Mouse (Mus musculus) heart, embryonic 16.5 days (tissue): ENCODE measurements around the gene Sft2d2. TPM values are rescaled to one million over a fixed set of nuclear protein-coding genes. Genes with fewer than 3 reads are reported as not detected.

Experiments used
- ATAC-seq: fragments of 200-750 bp; cut with Nextera tagmentation; replicated peaks from 2 replicates; pipeline ENCODE4 v1.8.0; 2017; ENCODE audit warnings: moderate number of reproducible peaks; ENCODE audit not compliant: insufficient read depth, low FRiP score; ENCODE audit errors: extremely low read depth
- H3K27ac ChIP-seq: fragments of 300-500 bp; sonication (generic); 2 replicates; pipeline ENCODE4 v1.5.1; 2014; ENCODE audit warnings: mild to moderate bottlenecking, low read length, control low read depth, moderate library complexity
- H3K27me3 ChIP-seq: fragments of 300-500 bp; sonication (generic); 2 replicates; pipeline ENCODE4 v1.6.1; 2014; ENCODE audit warnings: low read length, mixed read lengths; ENCODE audit not compliant: control insufficient read depth, insufficient read depth
- H3K36me3 ChIP-seq: fragments of 300-500 bp; sonication (generic); 2 replicates; pipeline ENCODE4 v1.6.1; 2014; ENCODE audit not compliant: control insufficient read depth, insufficient read depth
- H3K4me1 ChIP-seq: fragments of 300-500 bp; sonication (generic); 2 replicates; pipeline ENCODE4 v1.6.1; 2014; ENCODE audit warnings: low read length, mixed read lengths; ENCODE audit not compliant: control insufficient read depth, insufficient read depth
- H3K4me2 ChIP-seq: fragments of 300-500 bp; sonication (generic); 2 replicates; pipeline ENCODE4 v1.6.1; 2014; ENCODE audit warnings: low read depth, mild to moderate bottlenecking, control low read depth, low read length
- H3K4me3 ChIP-seq: fragments of 300-500 bp; sonication (generic); 2 replicates; pipeline ENCODE4 v1.5.1; 2014; ENCODE audit warnings: mild to moderate bottlenecking, control low read depth, low read length
- H3K9ac ChIP-seq: fragments of 300-500 bp; sonication (generic); 2 replicates; pipeline ENCODE4 v1.6.1; 2014; ENCODE audit warnings: low read length, control low read depth
- H3K9me3 ChIP-seq: fragments of 300-500 bp; sonication (generic); replicated peaks from 2 replicates; pipeline ENCODE4 v1.6.1; 2016; ENCODE audit warnings: low read length; ENCODE audit not compliant: control insufficient read depth
- WGBS: fragments of 180-500 bp; shearing (Covaris S2); extraction: QIAGEN DNeasy Blood & Tissue Kit; methylation state at CpG from one replicate; pipeline ENCODE4 v1.1.7; 2014; 5-methylcytosine and 5-hydroxymethylcytosine counted together
- polyA plus RNA-seq: library from polyadenylated mRNA; unstranded; fragments of >200 nt; fragmentation: Nextera tagmentation; extraction: Ambion mirVana; gene quantifications from 2 replicates; pipeline ENCODE4 v1.2.1, GENCODE M21; 2015

Gene Sft2d2
- polyA plus RNA-seq, 1 experiment from 2014 or later = 19.2 TPM

GRCm38 (mm10) chr1:165193426-165193825 is 812 bp downstream of the Sft2d2 start:
- Histone ChIP-seq H3K27ac (peak overlapping the region; percentile 93), H3K36me3 (no peaks in the 10 kb centered on the region), H3K9me3 (no peaks in the 10 kb centered on the region), H3K27me3 (no peaks in the 10 kb centered on the region), H3K4me1 (peaks cover 27% of the 10 kb centered on the region), H3K9ac (peak overlapping the region; percentile 79), H3K4me3 (peak overlapping the region; percentile 90), H3K4me2 (peak overlapping the region; percentile 83)
- 12% methylated on average over 7 of the region's 7 CpGs for WGBS
- no peak for ATAC-seq

- H3K9me3 ChIP-seq = no peaks in the 10 kb centered on the region
Measured at GRCm38 (mm10) chr1:165192714-165193264, 1.4 kb downstream of the Sft2d2 start.

GRCm38 (mm10) chr1:165192102-165192501 is 2.1 kb downstream of the Sft2d2 start:
- no peak overlapping the region for H3K9ac ChIP-seq
- H3K4me1 ChIP-seq = peaks cover 27% of the 10 kb centered on the region
- 69% methylated on average over 4 of the region's 4 CpGs for WGBS
- H3K9me3 ChIP-seq = no peaks in the 10 kb centered on the region
- H3K36me3 ChIP-seq = no peaks in the 10 kb centered on the region
- ATAC-seq = no peak
- peak overlapping the region; percentile 93 for H3K27ac ChIP-seq
- peak overlapping the region; percentile 35 for H3K4me2 ChIP-seq
- no peaks in the 10 kb centered on the region for H3K27me3 ChIP-seq
- H3K4me3 ChIP-seq = no peak overlapping the region

More at GRCm38 (mm10) chr1:165192714-165193264, 1.4 kb downstream of the Sft2d2 start:
- peak overlapping the region; percentile 93 for H3K27ac ChIP-seq
- no peaks in the 10 kb centered on the region for H3K27me3 ChIP-seq
- H3K9ac ChIP-seq = peak overlapping the region; percentile 79
- H3K4me2 ChIP-seq = peak overlapping the region; percentile 83
- no peaks in the 10 kb centered on the region for H3K36me3 ChIP-seq
- WGBS = 40% methylated on average over 10 of the region's 10 CpGs
- peak overlapping the region; percentile 90 for H3K4me3 ChIP-seq
- peaks cover 27% of the 10 kb centered on the region for H3K4me1 ChIP-seq
- ATAC-seq = no peak

DNA sequence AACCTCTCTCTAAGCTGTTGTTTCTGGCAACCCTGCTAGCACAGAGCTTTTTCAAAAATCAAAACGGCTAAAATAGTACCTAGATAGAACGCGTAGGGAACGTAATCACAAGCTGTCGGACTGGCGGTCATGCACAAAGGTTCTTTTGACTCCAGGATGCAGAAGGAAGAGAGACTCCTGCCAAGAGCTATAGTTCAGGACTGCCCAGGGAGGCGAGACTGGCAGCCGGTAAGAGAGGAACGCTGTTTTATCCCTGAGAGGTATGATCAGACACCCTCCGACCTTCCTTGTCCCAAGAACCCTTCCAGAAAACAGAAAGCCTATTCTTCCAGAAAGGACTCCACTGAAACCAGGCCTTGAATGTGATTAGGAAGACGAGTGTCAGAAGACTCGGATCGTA is 2.6 kb downstream of the Sft2d2 start:
- WGBS = 53% methylated on average over 13 of the region's 13 CpGs
- H3K4me3 ChIP-seq = peak overlapping the region; percentile 14; the same call in 1 of the 2 replicates
- H3K27ac ChIP-seq = peak overlapping the region; percentile 93
- no peaks in the 10 kb centered on the region for H3K27me3 ChIP-seq
- H3K4me2 ChIP-seq = peak overlapping the region; percentile 35
- H3K9ac ChIP-seq = 0 out of 2 replicates have a peak overlapping the region, but pooled peaks have one; percentile 19
- no peaks in the 10 kb centered on the region; the same call in 1 of the 2 replicates for H3K36me3 ChIP-seq
- H3K9me3 ChIP-seq = no peaks in the 10 kb centered on the region
- peaks cover 27% of the 10 kb centered on the region for H3K4me1 ChIP-seq
- no peak for ATAC-seq

- Histone ChIP-seq H3K36me3 (no peaks in the 10 kb centered on the region; the same call in 1 of the 2 replicates), H3K27ac (peak overlapping the region; percentile 93), H3K9me3 (no peaks in the 10 kb centered on the region), H3K4me2 (no peak overlapping the region), H3K4me3 (no peak overlapping the region), H3K27me3 (no peaks in the 10 kb centered on the region), H3K4me1 (peaks cover 27% of the 10 kb centered on the region), H3K9ac (no peak overlapping the region)
- ATAC-seq = no peak
- 89% methylated on average over 10 of the region's 10 CpGs for WGBS
Measured at GRCm38 (mm10) chr1:165190571-165191273, 3.5 kb downstream of the Sft2d2 start.

- Histone ChIP-seq H3K36me3 (no peaks in the 10 kb centered on the region; the same call in 1 of the 2 replicates), H3K27me3 (no peaks in the 10 kb centered on the region), H3K9ac (no peak overlapping the region), H3K4me1 (peaks cover 30% of the 10 kb centered on the region), H3K4me3 (no peak overlapping the region), H3K27ac (no peak overlapping the region), H3K4me2 (no peak overlapping the region), H3K9me3 (no peaks in the 10 kb centered on the region)
- ATAC-seq = no peak
- WGBS = 78% methylated on average over 6 of the region's 6 CpGs
Measured at GRCm38 (mm10) chr1:165190068-165190467, 4.2 kb downstream of the Sft2d2 start.

DNA sequence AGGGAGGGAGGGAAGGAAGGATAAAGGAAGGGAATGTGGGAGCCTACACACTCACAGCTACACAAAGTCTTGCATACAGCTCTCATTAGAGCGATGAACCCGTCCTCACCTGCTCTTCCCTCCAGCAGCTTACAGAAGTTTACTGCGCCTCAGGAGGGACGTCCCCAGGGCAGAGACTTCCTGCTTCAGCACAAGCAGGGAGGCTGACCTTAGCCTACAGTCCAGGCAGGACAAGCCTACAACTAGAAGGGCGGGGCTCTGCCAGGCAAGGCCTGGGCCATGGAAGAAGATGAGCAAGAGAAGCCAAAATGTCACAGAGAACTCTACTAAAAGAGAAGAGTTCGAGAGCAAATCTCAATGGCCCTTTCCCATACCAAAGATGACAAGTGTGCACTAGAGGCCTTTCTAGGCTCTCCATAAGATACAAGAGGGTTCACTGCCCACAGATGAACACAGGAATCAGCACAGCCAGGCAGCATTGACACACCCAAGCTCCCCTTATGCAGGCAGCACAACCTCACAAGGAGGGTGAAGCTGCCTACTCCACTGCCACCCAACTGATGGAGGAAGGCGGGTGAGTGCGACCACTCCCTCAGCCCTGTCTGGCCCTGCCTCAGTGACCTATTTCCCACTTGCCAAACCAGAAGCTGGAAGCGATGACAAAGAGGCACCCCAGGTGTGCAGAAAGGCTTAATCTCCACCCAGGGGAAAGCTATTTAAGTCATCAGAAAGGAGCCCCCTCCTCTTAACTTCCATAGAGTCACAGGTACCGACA is 5.2 kb downstream of the Sft2d2 start:
- Histone ChIP-seq H3K27me3 (no peaks in the 10 kb centered on the region), H3K27ac (no peak overlapping the region), H3K4me3 (no peak overlapping the region), H3K36me3 (peaks cover 7% of the 10 kb centered on the region; the same call in 1 of the 2 replicates), H3K9me3 (no peaks in the 10 kb centered on the region), H3K9ac (no peak overlapping the region), H3K4me1 (peaks cover 26% of the 10 kb centered on the region), H3K4me2 (no peak overlapping the region)
- 75% methylated on average over 10 of the region's 10 CpGs for WGBS
- ATAC-seq = no peak

- Histone ChIP-seq H3K4me1 (peaks cover 15% of the 10 kb centered on the region), H3K4me3 (no peak overlapping the region), H3K27ac (no peak overlapping the region), H3K9me3 (no peaks in the 10 kb centered on the region), H3K36me3 (peaks cover 19% of the 10 kb centered on the region), H3K9ac (no peak overlapping the region), H3K4me2 (no peak overlapping the region), H3K27me3 (no peaks in the 10 kb centered on the region)
- WGBS = 60% methylated on average over 5 of the region's 5 CpGs
- no peak for ATAC-seq
Measured at GRCm38 (mm10) chr1:165187357-165187756, 6.9 kb downstream of the Sft2d2 start.

- ATAC-seq = no peak
- no peaks in the 10 kb centered on the region for H3K27me3 ChIP-seq
- no peak overlapping the region for H3K4me2 ChIP-seq
- H3K4me1 ChIP-seq = peaks cover 12% of the 10 kb centered on the region
- WGBS = 79% methylated on average over 12 of the region's 12 CpGs
- no peak overlapping the region for H3K27ac ChIP-seq
- no peak overlapping the region for H3K4me3 ChIP-seq
- no peaks in the 10 kb centered on the region for H3K9me3 ChIP-seq
- H3K36me3 ChIP-seq = peaks cover 24% of the 10 kb centered on the region
- no peak overlapping the region for H3K9ac ChIP-seq
Measured at GRCm38 (mm10) chr1:165186491-165186890, 7.7 kb downstream of the Sft2d2 start.
